Mouse (Mus musculus) liver, embryonic 12.5 days (tissue): ENCODE measurements around the gene Cela3a. TPM values are rescaled to one million over a fixed set of nuclear protein-coding genes. Genes with fewer than 3 reads are reported as not detected.

ENCODE experiments used
- polyA plus RNA-seq: library from polyadenylated mRNA; unstranded; fragments of >200 nt; fragmentation: Nextera tagmentation; extraction: Ambion mirVana; gene quantifications from 2 replicates; pipeline ENCODE4 v1.2.1, GENCODE M21; 2016

Gene Cela3a
- polyA plus RNA-seq, 1 experiment from 2014 or later, result not detected

Other genes starting within 250 kb of the Cela3a start
- 0.58 and 1.0 TPM in 2 replicates for gene Wnt4, start 132.3 kb downstream of the Cela3a start, polyA plus RNA-seq
- 316 and 324 TPM in 2 replicates for gene Cdc42, start 52.1 kb downstream of the Cela3a start, polyA plus RNA-seq
- gene Cela3b, start 20.7 kb upstream of the Cela3a start, polyA plus RNA-seq, result not detected in 2 replicates
- not detected in 2 replicates for gene 1700013G24Rik, start 43.5 kb upstream of the Cela3a start, polyA plus RNA-seq
- 6.4 and 7.3 TPM in 2 replicates for gene Hspg2, start 59.0 kb upstream of the Cela3a start, polyA plus RNA-seq
- not detected in 2 replicates for gene Ldlrad2, start 164.8 kb upstream of the Cela3a start, polyA plus RNA-seq
- 50.5 and 56.7 TPM in 2 replicates for gene Usp48, start 184.0 kb upstream of the Cela3a start, polyA plus RNA-seq